Mouse (Mus musculus): ENCODE data around the gene B3gnt6.

Gene B3gnt6

DNA sequence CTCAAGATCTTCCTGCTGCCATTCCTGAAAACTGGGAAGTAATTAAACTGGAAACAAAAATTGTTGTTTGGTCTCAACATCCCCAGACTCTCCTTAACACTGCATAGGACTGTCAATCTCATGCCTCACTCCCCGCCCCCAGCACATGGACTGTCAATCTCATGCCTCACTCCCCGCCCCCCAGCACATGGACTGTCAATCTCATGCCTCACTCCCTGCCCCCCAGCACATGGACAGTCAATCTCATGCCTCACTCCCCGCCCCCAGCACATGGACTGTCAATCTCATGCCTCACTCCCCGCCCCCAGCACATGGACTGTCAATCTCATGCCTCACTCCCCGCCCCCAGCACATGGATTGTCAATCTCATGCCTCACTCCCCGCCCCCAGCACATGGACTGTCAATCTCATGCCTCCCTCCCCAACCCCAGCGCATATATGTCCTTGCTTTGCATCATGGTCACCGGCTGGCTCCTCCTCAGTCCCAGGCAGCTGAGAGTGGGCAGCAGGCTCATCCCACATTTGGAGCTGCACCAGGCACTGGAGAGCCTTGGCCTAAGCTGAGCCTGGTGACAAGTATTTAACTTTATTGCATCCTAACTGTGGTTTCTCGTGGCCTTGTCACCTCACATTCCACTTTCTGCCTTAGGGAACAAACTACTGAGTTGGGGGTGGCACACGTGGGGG is 50.4 kb downstream of the B3gnt6 start:
- no peak for DNase-seq

DNA sequence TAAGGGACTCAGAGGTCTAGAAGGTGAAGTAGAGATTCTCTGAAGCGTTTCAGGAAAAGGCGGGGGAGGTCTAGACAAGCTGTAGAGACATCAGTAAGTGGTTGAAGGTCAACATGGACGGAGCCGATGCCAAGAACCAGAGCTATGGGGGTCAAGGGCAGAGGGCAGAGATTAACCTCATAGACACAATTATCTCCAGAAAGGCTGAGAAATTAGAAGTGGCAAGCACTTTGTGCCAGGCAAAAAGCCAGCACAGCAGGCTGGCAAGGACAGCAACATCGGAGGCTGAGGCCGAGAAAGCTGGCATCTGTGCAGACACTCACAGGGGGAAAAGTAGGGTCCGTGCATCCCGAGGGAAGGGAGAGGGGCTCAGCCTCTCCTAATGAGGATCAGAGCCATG is 51.5 kb downstream of the B3gnt6 start:
- DNase-seq: no peak

DNA sequence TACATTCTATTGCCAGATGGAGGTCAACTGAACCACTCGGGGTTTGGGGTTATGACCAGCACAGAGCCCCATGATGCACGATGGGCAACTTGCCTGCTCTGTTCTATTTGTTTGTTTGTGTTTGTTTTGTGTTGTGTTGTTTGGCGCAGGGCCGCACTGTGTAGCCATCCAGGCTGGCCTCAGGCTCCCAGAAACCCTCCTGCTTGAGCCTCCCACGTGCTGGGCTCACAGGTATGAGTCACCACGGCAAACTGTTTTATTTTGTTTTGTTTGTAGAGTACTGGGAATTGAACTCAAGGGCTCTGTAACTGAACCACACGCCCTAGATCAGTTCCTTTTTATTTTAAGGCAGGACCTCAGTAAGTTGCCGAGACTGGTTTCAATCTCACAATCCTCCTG is 52.8 kb downstream of the B3gnt6 start:
- no peak for DNase-seq

DNA sequence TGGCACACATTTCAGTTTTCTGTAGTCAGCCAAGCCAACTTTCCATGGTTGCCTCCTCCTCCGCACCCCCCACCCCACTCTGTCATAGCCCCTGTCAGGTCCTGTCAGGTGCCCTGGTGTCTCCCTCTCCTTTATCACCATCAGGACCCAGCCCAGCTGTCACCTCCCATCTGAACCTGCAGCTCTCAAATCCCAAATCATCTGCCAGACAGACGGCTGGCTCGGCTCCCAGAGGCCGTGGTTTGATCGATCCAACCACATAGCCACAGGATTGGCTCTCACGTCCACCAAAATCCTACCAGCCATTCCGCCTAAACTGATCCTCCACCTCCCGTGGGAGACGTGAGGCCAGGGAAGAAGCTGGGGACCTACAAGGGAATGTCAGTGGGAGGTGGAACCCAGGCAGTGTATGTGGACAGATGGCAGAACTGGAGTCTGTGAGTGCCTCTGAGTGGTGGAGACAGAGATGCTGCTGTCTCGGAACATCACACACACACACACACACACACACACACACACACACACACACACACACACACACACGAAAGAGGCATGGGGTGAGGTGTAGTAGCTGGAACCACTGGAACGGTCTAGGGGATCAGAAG is 53.3 kb downstream of the B3gnt6 start:
- no peak for DNase-seq

DNA sequence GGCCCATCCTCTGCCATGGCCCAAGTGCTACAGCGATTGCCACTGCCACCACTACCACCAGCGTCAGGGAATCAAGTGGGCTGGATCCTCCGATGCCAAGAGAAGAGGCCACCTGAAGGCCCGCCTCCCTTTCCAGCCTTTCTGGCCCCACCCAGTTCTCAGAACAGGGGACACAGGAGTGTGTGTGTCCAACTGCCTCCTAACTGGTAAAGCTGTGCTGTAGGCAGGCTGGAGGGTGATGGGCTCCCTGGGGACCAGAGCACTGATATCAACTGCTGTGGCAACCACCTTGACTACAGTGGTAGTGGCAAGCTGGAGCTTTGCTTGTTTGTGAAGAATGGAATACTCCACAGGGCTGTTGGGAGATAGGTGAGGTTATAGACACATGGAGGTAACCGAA is 53.9 kb downstream of the B3gnt6 start, which contains the start of gene Omp:
TSS of gene Omp (minus strand) at position 101 of the 400 bp plus-strand sequence.
- DNase-seq: no peak

DNA sequence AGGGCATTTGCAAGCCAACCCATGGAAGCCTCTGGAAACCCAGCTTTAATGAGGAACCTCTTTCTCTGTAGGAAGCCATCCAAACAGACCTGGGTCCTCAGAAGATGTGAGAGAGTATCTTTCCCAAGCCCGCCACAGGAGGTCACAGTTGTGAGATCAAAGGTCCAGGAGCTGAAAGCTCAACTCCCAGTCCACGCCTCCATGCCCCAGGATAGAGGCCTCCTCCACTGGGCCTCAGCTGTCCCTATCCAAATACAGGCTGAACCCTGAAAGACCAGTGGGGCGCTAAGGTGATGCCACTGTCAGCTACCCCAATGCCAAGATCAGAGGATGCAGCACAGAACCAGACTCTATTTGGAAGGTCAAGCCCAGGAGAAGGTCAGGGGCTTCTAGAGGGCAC is 56.6 kb downstream of the B3gnt6 start:
- DNase-seq: no peak
